Mouse (Mus musculus): ENCODE measurements around the gene Clec4n.

- TF ChIP-seq CTCF (conservative IDR thresholded peaks at IDR 0.05; ENCODE audit: low read length) (no peak), POU5F1 (IDR thresholded peaks at IDR 0.05; ENCODE audit: borderline replicate concordance, low read length) (no peak), NANOG (IDR thresholded peaks at IDR 0.05; ENCODE audit: borderline replicate concordance, low read length) (no peak)
Measured at GRCm38 (mm10) chr6:123259889-123260603, 30.4 kb downstream of the Clec4n start.
